Mouse (Mus musculus) adrenal gland, adult 8-10 months (tissue): Measurements from ENCODE around the gene Pop5. TPM values are rescaled to one million over a fixed set of nuclear protein-coding genes. Genes with fewer than 3 reads are reported as not detected.
A peak's percentile ranks its signal among the peaks of the same experiment; 100 is the strongest.

Source experiments
- DNase-seq: peaks from one replicate; pipeline ENCODE4 v3.0.0; 2022
- total RNA-seq, 4 experiments: library from RNA; stranded (reverse); gene quantifications; 2 replicates each; pipeline ENCODE4 v1.2.4; 2022

Pop5 gene
- total RNA-seq, 4 experiments from 2014 or later: 75.9 to 87.9 (median 84.9) TPM

DNA sequence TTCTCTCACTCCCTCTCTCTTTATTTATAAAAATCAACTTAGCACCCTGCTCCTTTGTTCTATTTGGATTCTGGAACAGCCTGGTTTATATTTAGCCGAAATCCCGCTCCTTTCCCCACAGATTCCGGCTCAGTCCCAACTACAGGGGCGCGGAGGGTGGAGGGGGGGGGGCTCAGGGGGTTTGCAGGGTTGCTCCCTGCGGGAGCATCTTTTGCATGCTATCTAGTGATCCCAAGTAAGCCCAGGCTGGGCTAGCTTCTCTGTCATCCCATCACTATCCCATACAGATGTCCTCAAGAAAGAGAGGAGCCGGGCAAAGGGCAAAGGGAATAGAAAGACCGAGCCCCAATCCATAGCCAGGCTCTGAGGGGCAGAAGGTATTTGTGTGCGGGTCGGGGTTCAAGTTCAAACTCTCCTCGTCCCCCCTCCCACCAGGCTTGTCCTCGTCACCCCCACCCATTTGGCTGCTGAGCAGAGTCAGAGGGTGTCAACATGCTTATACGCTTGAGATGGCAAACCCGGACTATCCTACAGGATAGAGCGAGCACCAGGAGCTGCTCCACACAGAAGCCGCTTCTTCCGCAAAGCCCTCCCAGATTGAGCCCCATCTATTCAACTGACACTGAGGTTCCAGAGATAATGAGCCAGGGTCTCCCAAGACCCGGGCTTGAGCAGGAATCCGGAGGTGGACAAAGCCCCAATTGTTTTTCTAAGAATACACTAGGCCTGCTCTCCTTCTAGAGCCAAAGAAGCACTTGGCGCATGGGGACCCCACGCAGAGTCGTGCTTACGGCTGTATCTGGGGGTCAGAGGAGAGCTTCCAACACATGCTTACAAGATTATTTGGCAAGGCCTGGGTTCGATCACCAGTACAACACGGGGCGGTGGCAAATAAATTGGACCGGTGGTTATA lies 20.1 kb upstream of the Pop5 start:
- no peak for DNase-seq

- no peak for DNase-seq
Measured at GRCm38 (mm10) chr5:115217998-115218397, 17.6 kb upstream of the Pop5 start.

- DNase-seq: no peak
Measured at GRCm38 (mm10) chr5:115220931-115221640, 14.6 kb upstream of the Pop5 start.

GRCm38 (mm10) chr5:115222485-115222884 lies 13.2 kb upstream of the Pop5 start:
- no peak for DNase-seq

GRCm38 (mm10) chr5:115230830-115231551 lies 4.6 kb upstream of the Pop5 start:
- no peak for DNase-seq

- DNase-seq: no peak
Measured at GRCm38 (mm10) chr5:115231552-115232120, 4.0 kb upstream of the Pop5 start.

- no peak for DNase-seq
Measured at GRCm38 (mm10) chr5:115232516-115232915, 3.1 kb upstream of the Pop5 start.

- DNase-seq: no peak
Measured at GRCm38 (mm10) chr5:115233031-115233780, 2.4 kb upstream of the Pop5 start.

- DNase-seq: no peak
Measured at GRCm38 (mm10) chr5:115234519-115234918, 1.1 kb upstream of the Pop5 start.

GRCm38 (mm10) chr5:115235323-115235771 lies 289 bp upstream of the Pop5 start:
- peak; percentile 77 for DNase-seq

GRCm38 (mm10) chr5:115237803-115238728 lies 2.4 kb downstream of the Pop5 start:
- DNase-seq: peak; percentile 92

DNA sequence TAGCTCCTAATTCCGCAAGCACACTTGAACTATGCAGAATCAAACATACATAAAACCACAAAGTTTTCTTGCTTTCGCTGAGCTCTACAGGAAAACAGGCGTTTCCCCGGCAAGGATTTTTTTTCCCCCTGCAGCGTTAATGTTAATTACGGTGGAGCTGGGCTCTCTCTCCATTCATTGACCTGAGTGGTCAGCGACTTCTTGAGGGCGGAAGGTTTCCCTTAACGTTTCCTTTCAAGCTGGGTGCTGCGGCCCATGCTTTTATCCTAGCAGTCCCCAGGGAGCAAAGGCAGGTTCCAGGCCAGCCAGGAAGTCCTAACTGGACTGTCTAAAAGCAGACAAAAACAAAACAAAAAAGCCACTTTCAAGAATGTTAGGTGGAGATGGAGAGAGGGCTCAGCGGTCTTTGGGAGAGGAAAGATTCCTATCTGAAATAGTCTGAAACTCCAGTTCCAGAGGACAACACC lies 3.1 kb downstream of the Pop5 start:
- DNase-seq: no peak

- DNase-seq: no peak
Measured at GRCm38 (mm10) chr5:115240191-115240590, 4.6 kb downstream of the Pop5 start.

GRCm38 (mm10) chr5:115255472-115255871 lies 19.8 kb downstream of the Pop5 start:
- DNase-seq: no peak

- DNase-seq: no peak
Measured at GRCm38 (mm10) chr5:115256909-115257546, 21.4 kb downstream of the Pop5 start.

GRCm38 (mm10) chr5:115260356-115260755 lies 24.7 kb downstream of the Pop5 start:
- DNase-seq: no peak

DNA sequence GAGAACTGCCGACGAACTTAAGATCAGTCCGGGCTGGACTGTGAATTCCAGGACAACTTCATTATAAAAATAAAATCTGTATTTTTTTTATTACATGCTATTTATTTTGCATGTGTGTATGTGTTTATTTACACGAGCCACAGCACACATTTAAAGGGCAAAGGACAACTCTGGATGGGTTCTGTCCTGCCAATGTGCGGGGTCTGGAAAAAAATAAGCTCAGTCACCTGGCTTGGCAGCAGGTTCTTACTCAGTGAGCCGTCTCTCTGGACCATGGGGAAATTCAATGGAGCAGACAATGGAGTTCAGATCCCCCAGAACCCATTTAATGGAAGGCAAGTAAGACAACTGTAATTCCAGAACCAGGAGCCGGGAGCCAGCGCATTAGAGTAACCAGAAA lies 25.5 kb downstream of the Pop5 start:
- no peak for DNase-seq

GRCm38 (mm10) chr5:115261880-115262279 lies 26.2 kb downstream of the Pop5 start:
- DNase-seq: no peak

- no peak for DNase-seq
Measured at GRCm38 (mm10) chr5:115262502-115263291, 27.1 kb downstream of the Pop5 start.
